Mouse (Mus musculus) midbrain, embryonic 15.5 days (tissue): ENCODE results near the gene Prss32. TPM values are rescaled to one million over a fixed set of nuclear protein-coding genes. Genes with fewer than 3 reads are reported as not detected.

Source experiments
- microRNA-seq: library from miRNA; unstranded; fragments of <30 nt; microRNA quantifications from one replicate; pipeline ENCODE4, GENCODE M21; 2016
- polyA plus RNA-seq: library from polyadenylated mRNA; unstranded; fragments of >200 nt; fragmentation: Nextera tagmentation; extraction: Ambion mirVana; gene quantifications from 2 replicates; pipeline ENCODE4 v1.2.1, GENCODE M21; 2015

The Prss32 gene
- polyA plus RNA-seq, 1 experiment from 2014 or later, result not detected

Small RNA genes lying within 50 kb of the gene (microRNA-seq; reads per million reads assigned to microRNA genes)
- gene Mir5125, result 1.5 reads per million

Other genes with a start within 250 kb of the Prss32 start
- 30.4 and 31.9 TPM in 2 replicates for gene Zfp13, start 244.4 kb upstream of the Prss32 start, polyA plus RNA-seq
- not detected in 2 replicates for gene Zscan10, start 243.0 kb upstream of the Prss32 start, polyA plus RNA-seq
- gene Mmp25, start 198.6 kb upstream of the Prss32 start, polyA plus RNA-seq, result 1.2 and 1.7 TPM in 2 replicates
- 0.22 TPM in 1 of 2 replicates, not detected in the other for gene Bicdl2, start 183.3 kb upstream of the Prss32 start, polyA plus RNA-seq
- 120 and 121 TPM in 2 replicates for gene Hcfc1r1, start 170.3 kb upstream of the Prss32 start, polyA plus RNA-seq
- 39.1 and 42.9 TPM in 2 replicates for gene Thoc6, start 170.0 kb upstream of the Prss32 start, polyA plus RNA-seq
- gene Tnfrsf12a, start 166.4 kb upstream of the Prss32 start, polyA plus RNA-seq, result 2.4 and 2.5 TPM in 2 replicates
- gene Cldn6, start 164.6 kb upstream of the Prss32 start, polyA plus RNA-seq, result 0.23 TPM in 1 of 2 replicates, not detected in the other
- 0.68 and 0.89 TPM in 2 replicates for gene Cldn9, start 159.8 kb upstream of the Prss32 start, polyA plus RNA-seq
- gene 1520401A03Rik, start 121.1 kb upstream of the Prss32 start, polyA plus RNA-seq, result 0.06 and 0.11 TPM in 2 replicates
- gene Pkmyt1, start 117.5 kb upstream of the Prss32 start, polyA plus RNA-seq, result 22.6 and 23.1 TPM in 2 replicates
- 70.9 and 72.6 TPM in 2 replicates for gene Paqr4, start 103.0 kb upstream of the Prss32 start, polyA plus RNA-seq
- gene Kremen2, start 98.0 kb upstream of the Prss32 start, polyA plus RNA-seq, result 1.4 and 1.5 TPM in 2 replicates
- gene Flywch1, start 72.3 kb upstream of the Prss32 start, polyA plus RNA-seq, result 242 and 257 TPM in 2 replicates
- 90.1 and 90.2 TPM in 2 replicates for gene Flywch2, start 57.8 kb upstream of the Prss32 start, polyA plus RNA-seq
- 552 and 579 TPM in 2 replicates for gene Srrm2, start 53.3 kb upstream of the Prss32 start, polyA plus RNA-seq
- 1,171 and 1,223 TPM in 2 replicates for gene Elob, start 14.7 kb upstream of the Prss32 start, polyA plus RNA-seq
- 0.15 and 0.22 TPM in 2 replicates for gene Prss33, start 7.8 kb upstream of the Prss32 start, polyA plus RNA-seq
- 1.4 and 1.6 TPM in 2 replicates for gene Prss41, start 317 bp downstream of the Prss32 start, polyA plus RNA-seq
- gene Prss21, start 24.2 kb downstream of the Prss32 start, polyA plus RNA-seq, result not detected in 2 replicates
- gene Dcpp1, start 37.0 kb downstream of the Prss32 start, polyA plus RNA-seq, result not detected in 2 replicates
- gene Dcpp2, start 37.0 kb downstream of the Prss32 start, polyA plus RNA-seq, result not detected in 2 replicates
- gene Dcpp3, start 73.6 kb downstream of the Prss32 start, polyA plus RNA-seq, result not detected in 2 replicates
- gene Sbp, start 97.8 kb downstream of the Prss32 start, polyA plus RNA-seq, result not detected in 2 replicates
- gene Sbpl, start 111.4 kb downstream of the Prss32 start, polyA plus RNA-seq, result not detected in 2 replicates
- not detected in 2 replicates for gene Prss30, start 136.7 kb downstream of the Prss32 start, polyA plus RNA-seq
- gene Prss22, start 154.2 kb downstream of the Prss32 start, polyA plus RNA-seq, result not detected in 2 replicates
- 0.36 and 0.44 TPM in 2 replicates for gene Prss27, start 194.3 kb downstream of the Prss32 start, polyA plus RNA-seq
- gene Kctd5, start 229.6 kb downstream of the Prss32 start, polyA plus RNA-seq, result 73.4 and 77.9 TPM in 2 replicates